Mouse (Mus musculus) bone marrow, adult 2 months (tissue): Measurements from ENCODE around the gene Zfp507. TPM values are rescaled to one million over a fixed set of nuclear protein-coding genes. Genes with fewer than 3 reads are reported as not detected.
A peak's percentile ranks its signal among the peaks of the same experiment; 100 is the strongest.

Experiments used
- H3K27ac ChIP-seq: fragments of 200-500 bp; 2 replicates; pipeline ENCODE4 v1.5.1; 2012; ENCODE audit warnings: low read depth, mild to moderate bottlenecking, control low read depth, inconsistent platforms, low read length; ENCODE audit not compliant: control insufficient read depth, poor library complexity, insufficient read depth
- H3K4me1 ChIP-seq: fragments of 200-500 bp; 2 replicates; pipeline ENCODE4 v1.6.1; 2011; ENCODE audit warnings: low read length; ENCODE audit not compliant: control insufficient read depth, insufficient read depth
- H3K4me3 ChIP-seq: fragments of 200-500 bp; replicated peaks from 2 replicates; pipeline ENCODE3; 2011; ENCODE audit warnings: mild to moderate bottlenecking, low read depth, low read length, control low read depth; ENCODE audit not compliant: control insufficient read depth
- CTCF ChIP-seq: fragments of 200-500 bp; IDR thresholded peaks from 2 replicates; pipeline ENCODE4 v1.5.1; 2011; ENCODE audit warnings: low read length, control low read depth; ENCODE audit not compliant: control insufficient read depth, insufficient read depth
- POLR2A ChIP-seq: fragments of 200-500 bp; IDR thresholded peaks from 2 replicates; pipeline ENCODE4 v1.6.1; 2011; ENCODE audit warnings: low read depth, mild to moderate bottlenecking, control low read depth, low read length, borderline replicate concordance; ENCODE audit not compliant: control insufficient read depth
- WGBS: fragments of 180-500 bp; shearing (Covaris S2); methylation state at CpG from one replicate; pipeline ENCODE4 v1.1.7; 2018; 5-methylcytosine and 5-hydroxymethylcytosine counted together
- polyA plus RNA-seq: library from polyadenylated mRNA; stranded (reverse); fragments of >200 nt; gene quantifications from 2 replicates; pipeline ENCODE4 v1.2.4, GENCODE M21; 2011; ENCODE audit warnings: low replicate concordance; ENCODE audit not compliant: missing spikeins, insufficient read depth, insufficient read length

Zfp507 gene
- polyA plus RNA-seq, 1 experiment, result 12.2 TPM

- WGBS, result 80% methylated on average over 5 of the region's 5 CpGs
- Histone ChIP-seq H3K4me1 (no peaks in the 10 kb centered on the region), H3K27ac (no peak overlapping the region), H3K4me3 (no peak overlapping the region)
- TF ChIP-seq POLR2A, result no peak
- TF ChIP-seq CTCF, result no peak
Observed at GRCm38 (mm10) chr7:35821357-35821756, 18.6 kb upstream of the Zfp507 start.

DNA sequence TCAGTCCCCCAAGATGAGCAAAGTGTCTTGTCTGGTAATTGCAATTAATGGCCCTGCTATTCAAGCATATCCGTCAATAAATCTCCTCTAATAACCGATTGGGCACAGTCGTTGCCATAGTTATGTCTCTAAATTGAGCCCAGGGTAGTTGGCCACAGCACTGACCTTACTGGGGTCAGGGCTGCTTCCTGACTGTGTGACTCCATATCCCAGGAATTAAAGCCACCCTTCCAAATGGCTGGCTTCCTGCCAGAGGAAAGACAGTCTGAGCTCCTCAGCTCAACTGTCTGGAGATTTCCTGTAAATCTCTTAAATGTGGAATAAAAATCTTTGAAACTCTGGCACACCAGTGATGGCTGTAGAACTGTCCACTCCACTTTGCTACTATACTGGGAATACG is 16.7 kb upstream of the Zfp507 start:
- H3K4me3 ChIP-seq, result no peak overlapping the region
- H3K27ac ChIP-seq, result no peak overlapping the region
- no peaks in the 10 kb centered on the region for H3K4me1 ChIP-seq
- TF ChIP-seq CTCF, result no peak
- TF ChIP-seq POLR2A, result no peak
- WGBS, result 81% methylated on average over 4 of the region's 4 CpGs

DNA sequence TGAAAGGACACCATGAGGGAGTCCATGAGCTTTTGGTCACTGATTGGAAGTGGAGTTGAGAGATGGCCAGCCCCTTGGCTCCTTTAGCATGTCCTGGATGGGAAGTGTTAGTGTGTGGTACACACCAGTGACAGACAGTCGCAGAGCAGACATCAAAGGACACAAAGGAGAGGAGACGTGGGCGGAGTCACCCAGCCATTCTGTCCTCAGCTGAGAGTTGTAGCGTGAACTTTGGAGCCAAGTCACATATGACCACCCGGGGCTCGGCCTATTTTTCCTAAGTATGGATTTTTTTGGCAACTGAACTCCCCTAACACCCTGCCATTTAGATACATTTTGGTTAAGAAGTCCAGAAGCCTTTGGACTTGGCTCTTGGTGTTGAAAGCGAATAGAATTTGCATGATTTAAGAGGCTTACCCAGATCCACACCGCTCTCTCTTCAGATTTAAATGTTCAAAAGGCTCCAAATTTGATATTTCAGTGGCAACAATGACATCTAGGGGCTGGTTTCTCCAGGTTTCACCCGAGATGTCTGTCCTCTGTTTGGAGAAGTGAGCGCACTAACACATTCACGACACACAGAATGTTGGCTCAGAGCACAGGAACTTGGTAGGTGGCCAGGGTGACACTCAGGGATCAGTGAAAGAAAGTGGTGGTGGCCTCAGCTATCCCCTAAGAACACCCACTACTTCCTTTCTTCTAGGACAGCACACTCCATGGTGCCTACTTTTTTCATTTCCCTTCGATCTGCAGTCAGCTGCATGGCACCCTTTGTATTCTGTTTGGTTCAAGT is 12.2 kb upstream of the Zfp507 start:
- WGBS, result 64% methylated on average over 12 of the region's 12 CpGs
- no peaks in the 10 kb centered on the region for H3K4me1 ChIP-seq
- no peak overlapping the region for H3K27ac ChIP-seq
- no peak overlapping the region for H3K4me3 ChIP-seq
- TF ChIP-seq CTCF (no peak), POLR2A (no peak)

DNA sequence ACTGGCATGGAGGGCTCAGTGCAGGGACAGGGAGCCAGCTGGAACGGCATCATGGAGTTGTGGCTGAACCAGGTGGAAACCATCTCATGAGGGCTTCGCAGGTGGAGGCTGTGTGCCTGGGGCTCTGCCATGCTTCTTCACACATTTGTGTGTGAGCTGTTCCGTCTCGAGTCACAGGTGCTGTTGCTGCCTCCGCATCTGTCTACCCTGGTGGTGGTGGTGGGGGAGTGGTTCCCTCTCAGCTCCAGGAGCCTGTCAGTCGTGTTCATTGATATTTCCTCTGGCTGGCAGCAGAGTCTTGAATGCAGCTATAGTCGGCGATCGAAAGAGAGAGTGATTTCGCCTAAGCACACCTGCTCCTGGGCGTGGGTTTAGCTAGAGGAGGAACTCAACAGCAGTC is 10.5 kb upstream of the Zfp507 start:
- WGBS, result 61% methylated on average over 11 of the region's 11 CpGs
- TF ChIP-seq POLR2A (no peak), CTCF (no peak)

GRCm38 (mm10) chr7:35810736-35811135 is 7.9 kb upstream of the Zfp507 start:
- TF ChIP-seq CTCF (0 out of 2 replicates have a peak, but pooled peaks have one; percentile 22), POLR2A (no peak)
- no peaks in the 10 kb centered on the region for H3K4me1 ChIP-seq
- 31% methylated on average over 8 of the region's 8 CpGs for WGBS
- H3K27ac ChIP-seq, result no peak overlapping the region
- H3K4me3 ChIP-seq, result no peak overlapping the region

More for the DNA sequence above, 10.5 kb upstream of the Zfp507 start:
- Histone ChIP-seq H3K4me3 (no peak overlapping the region), H3K27ac (no peak overlapping the region), H3K4me1 (no peaks in the 10 kb centered on the region)

DNA sequence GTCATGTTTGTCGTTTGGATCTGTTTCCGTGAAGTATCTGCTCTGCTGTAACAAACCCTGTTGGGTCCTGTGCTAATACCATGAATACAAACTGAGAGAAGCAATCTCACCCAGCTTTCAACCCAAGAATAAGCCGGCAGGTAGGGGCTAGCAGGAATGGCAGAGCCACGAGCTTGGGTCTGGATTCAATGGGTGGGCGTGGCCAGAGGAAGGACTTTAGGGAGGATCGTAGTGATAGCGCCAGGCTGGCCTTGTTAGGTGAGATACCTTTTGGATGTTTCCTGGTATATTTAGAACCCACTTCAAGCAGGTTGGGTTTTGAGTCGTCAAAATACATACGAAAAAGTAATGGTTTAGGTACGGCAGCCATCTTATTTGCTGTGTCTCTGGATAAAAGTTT is 1.4 kb upstream of the Zfp507 start:
- no peak overlapping the region for H3K4me3 ChIP-seq
- no peak overlapping the region for H3K27ac ChIP-seq
- WGBS, result 79% methylated on average over 10 of the region's 10 CpGs
- TF ChIP-seq CTCF (no peak), POLR2A (no peak)
- H3K4me1 ChIP-seq, result no peaks in the 10 kb centered on the region; the same call in none of the 2 replicates

DNA sequence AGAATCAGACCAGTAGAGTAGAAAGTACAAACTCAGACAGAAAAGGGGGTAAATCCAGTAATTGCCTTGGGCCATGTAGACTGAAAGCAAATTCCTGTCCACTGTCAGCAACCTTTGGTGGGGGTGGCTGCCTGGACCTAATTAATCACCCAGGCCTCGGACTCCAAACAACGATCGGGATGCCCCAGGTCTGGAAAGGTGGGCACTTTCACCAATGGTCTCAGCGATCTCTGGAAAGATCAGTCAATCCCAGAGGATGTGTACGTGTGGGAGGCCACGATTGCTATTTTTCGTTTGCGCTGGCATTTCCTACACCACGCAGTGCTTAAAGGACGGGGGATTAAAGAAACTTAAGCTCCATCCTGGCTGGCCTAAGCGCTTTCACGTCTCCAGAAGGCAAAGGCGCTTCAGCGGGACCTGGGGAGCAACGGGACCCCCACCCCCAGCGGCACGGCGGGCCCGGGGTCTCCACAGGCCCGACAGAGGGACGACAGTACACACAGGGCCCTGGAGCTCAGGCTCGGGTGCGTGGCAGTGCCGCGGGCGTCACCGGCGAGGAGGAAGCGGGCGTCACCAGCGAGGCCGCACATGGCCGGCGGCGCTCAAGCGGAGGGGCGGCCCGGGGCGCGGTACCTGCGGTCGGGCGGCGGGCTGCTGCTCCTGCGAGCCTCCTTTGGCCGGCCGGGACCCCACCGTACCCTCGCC is 450 bp downstream of the Zfp507 start:
- WGBS, result under 1% methylated on average over 49 of the region's 49 CpGs
- Histone ChIP-seq H3K27ac (peak overlapping the region; percentile 44; the same call in 1 of the 2 replicates), H3K4me1 (no peaks in the 10 kb centered on the region; the same call in none of the 2 replicates)

GRCm38 (mm10) chr7:35796123-35796522 is 6.7 kb downstream of the Zfp507 start:
- Histone ChIP-seq H3K27ac (no peak overlapping the region), H3K4me1 (peaks cover 2% of the 10 kb centered on the region), H3K4me3 (no peak overlapping the region)
- TF ChIP-seq POLR2A, result no peak
- 10% methylated on average over 7 of the region's 7 CpGs for WGBS

More for the DNA sequence above, 450 bp downstream of the Zfp507 start:
- TF ChIP-seq POLR2A (no peak), CTCF (no peak)
- H3K4me3 ChIP-seq, result peak overlapping the region; percentile 77
